Mouse (Mus musculus): ENCODE results near the gene Slc35e1.
A peak's percentile ranks its signal among the peaks of the same experiment; 100 is the strongest.

Gene Slc35e1

DNA sequence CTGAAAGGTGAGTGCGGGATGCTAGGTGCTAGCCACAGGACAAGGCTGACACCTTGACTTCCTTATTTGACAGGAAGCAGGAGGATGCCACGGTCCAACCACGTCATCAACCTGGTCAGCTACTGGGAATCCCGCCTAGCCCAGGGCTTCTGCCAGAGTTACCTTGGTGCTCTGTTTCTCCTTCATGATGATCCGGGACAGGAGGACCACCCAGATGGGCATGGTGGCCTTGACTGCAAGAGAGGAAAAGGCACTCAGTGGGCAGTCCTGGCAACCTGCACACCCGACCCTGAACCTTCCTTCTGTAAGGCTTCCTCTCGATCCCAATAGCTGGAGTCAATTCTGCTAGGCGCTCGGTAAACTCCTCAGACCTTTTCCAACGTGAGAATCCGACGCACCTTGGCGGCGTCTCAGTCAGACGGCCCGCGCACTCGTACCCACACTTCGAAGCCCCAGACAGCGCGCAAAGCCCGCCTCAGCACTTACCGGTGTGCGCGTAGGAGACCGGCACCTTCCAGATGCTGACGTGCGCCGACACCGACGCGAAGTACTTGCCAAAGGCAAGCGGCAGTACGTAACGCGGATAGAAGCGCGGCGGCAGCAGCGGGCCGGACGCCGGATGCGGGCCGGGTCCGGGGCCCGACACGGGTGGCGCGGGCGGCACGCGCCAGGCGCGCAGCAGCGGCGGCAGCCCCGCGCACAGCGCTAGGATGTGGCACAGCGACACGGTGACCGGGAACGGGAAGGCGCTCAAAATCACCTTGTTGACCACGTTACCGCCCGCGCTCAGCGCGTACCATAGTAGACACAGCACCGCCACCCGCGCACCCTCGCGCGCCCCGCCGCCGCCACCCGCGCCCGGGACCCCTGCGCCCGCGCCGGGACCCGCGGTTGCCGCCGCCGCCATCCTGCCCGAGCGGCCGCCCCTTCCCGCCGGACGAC is at the start of gene Slc35e1:
Gene Slc35e1, minus strand, starts transcription at position 935 of the 942 bp plus-strand sequence.
- peak; percentile 22 for DNase-seq (ENCODE audit: low spot score)

DNA sequence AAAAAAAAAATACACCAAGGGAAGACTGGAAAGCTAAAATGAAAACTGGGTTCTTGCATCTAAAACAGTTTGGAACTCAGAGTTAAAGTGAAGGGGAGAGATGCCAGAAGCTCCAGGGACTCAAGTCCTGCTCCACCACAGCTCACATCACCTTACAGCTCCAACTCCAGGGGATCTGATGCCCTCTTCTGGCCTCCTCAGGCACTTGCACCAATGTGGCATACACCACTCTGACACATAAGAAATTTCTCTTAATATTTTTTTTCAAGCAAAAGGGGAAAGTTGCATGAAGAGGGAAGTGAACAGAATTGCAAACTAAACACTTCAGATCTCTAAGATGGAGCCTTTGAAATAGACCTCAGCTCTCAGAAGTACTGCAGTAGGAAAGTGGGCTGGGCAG is 46.8 kb upstream of the Slc35e1 start:
- no peak for DNase-seq (ENCODE audit: low spot score)

DNA sequence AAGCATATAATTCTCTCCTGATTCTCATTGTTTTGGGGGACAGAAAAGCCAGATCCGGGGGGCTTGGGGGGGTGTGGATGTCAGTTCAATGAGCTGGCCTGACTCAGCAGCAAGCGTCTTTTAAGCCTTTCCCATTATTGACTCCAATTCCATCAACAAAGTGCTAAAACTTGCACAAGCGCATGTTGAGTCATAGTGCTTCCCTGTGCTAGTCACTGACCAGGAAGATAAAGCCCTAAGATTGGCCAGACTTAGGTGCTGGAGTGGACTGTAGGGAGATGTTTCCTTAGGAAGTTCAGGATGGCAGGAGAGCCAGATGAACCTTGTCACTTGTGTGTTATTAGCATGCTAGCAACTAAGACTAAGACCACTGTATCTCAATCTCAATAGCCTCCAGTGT is 42.5 kb upstream of the Slc35e1 start:
- DNase-seq (ENCODE audit: low spot score), result no peak

DNA sequence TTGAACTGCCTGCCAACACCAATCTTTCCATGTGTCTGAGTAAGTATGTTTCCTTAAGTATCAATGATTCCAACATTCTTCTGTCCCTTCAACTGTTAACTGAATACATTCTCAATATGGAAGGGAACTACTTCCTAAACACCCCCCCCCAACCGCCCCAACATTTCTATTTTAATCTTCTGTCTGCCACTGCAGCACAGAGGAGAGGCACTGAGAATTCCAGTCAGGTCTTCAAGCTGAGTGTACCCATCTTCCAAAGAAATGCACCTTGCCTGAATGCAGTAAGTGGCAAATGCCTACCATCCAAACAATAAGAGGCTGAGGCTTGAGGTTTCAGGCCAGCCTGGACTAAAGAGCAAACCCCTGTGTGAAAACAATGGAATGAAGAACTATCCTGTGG is 39.7 kb upstream of the Slc35e1 start:
- no peak for DNase-seq (ENCODE audit: low spot score)

DNA sequence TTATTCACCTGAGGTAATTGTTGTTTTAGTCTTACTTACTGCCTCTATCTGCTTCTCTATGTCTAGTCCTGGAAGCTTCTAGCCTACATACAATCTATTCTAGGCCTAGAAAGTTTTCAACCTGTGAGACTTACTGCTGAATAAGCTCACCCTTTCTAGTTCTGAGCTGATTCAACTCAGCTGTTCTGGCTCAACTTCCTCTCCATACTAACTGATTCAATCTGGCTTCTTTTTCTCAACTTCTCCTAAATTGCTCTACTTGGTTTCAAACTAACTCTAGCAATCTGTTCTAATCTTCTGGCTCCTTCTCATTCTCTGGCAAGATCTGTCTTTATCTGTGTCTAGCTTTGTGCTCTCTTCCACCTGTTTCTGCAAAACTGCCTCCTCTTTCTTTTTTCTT is 29.5 kb upstream of the Slc35e1 start:
- DNase-seq (ENCODE audit: low spot score), result no peak

DNA sequence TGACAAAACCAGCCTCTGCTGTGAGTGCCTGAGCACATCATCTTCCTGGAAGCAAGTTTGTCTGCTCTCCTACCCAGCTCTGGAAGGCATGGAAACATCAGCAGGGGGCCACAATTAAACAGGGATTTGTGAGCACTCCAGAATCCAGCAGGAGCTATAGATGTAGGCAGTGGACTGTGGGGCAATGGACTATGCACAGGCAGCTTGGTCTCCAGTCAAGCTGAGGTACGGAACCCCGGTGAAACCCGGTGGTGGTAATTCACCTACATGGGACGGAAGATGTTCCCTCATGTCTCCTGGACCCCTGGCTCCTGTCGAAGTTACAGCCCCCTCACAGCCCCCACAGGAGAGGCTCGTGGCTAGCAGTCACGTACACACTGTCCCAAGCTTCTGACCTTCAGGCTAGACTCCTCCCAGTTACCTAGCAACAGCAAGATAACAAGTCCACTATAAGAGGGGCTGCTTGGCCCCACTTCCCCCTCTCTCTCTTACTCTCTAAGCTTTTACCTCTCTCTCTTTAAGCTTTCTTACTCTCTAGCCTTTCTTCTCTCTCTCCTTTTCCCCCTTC is 25.1 kb upstream of the Slc35e1 start:
- no peak for DNase-seq (ENCODE audit: low spot score)

DNA sequence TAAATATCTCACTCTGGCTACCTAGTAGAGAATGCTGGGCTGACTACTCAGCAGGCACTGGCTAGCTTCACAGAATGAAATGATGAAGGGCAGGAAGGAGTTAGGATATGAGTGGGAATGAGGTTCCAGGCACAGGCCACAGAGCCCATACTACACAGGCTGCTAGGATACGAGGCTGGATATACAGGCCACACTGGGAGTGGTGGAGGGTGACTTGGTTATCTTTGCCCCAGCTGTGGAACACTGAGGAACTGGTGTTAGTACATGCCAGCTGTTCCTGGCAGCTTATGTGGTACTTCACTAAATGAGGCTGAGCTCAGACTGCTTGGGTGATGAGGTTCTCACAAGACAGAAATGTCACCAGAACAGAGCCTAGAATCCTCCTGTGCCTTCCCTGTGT is 20.7 kb upstream of the Slc35e1 start:
- DNase-seq (ENCODE audit: low spot score), result no peak

DNA sequence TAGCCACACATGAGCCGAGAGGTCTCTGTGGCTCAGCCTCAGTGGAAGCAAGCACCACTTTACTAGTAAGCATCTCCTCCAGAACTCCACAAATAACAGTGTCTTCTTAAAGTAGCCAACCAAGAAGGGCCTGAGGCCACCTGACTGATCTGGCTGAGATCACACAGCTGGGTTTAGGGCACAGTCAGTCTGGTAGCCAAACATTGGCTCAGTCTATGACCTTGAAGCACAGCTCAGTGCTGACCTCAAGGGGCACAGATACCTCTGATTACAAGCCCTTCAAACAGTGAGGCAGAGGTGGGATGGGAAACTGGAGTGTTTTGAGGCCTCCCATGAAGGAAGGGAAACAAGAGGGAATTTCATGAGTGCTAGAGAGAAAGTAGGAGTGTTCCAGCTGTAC is 20.2 kb upstream of the Slc35e1 start:
- no peak for DNase-seq (ENCODE audit: low spot score)

DNA sequence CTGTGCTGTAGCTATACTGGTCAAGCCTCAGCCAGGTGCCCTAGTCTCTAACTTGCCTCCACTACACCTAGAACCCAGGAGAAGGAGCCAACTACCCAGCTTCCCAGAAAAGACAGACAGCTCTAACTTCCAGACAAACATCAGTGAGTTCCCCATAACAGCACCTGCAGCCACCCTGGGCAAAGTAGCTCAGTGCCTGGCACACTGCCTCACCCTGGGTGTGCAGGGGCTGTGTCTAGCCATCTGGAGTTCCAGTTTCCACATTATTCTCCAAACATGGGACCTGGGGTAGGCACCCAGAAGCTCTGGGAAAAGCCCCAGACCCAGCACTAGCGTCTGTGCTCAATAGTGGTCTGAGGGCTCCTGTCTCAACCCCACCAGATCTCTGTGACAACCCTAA is 15.1 kb upstream of the Slc35e1 start:
- DNase-seq (ENCODE audit: low spot score), result no peak

DNA sequence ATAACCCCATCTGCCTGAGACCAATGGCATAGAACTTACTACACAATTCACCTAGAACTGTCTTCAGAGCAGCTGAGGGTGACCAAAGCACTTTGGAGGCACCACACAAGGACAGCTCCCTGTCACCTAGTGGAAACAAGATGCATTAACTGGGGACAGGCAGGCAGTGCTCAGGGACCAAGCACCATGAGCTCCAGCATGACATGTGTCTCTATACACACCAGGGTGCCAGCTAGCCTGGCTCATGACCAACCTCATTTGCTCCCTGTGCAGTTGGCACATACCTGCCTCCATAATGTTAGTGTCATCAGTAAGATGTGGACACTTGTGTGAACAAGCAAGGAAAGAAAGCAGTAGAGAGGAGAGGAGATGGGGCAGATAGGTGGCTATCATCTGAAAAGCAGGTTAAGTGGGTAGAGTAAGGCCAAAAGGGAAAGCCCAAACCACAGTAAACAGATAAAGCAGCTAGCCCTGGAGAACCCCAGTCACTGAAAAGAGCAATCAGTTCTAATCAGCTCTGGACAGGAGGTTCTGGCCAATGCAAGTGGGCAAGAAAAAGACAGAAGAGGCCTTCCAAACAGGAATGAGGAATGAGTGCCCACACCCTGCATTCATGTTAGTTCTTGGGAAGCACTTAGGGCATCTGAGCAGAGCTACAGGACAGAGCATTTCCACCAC is 12.4 kb upstream of the Slc35e1 start:
- DNase-seq (ENCODE audit: low spot score), result no peak

DNA sequence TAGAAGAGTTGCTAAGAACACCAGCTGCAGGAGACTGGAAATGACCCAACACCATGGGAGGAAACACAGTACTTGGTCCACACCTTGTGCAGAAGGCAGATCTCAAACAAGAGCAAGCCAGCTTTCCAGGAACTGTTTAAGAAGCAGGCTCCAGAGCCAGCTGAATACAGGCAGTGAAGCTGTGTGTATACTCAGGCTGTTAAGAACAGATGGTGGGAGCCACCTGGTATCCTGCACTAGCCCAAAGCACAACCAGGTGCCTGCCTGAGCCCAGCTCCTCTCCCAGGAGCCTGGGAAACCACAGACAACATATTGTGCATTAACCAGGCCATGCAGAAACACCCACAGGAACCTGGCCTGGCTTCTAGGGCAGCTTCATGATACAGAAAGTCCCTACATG is 11.7 kb upstream of the Slc35e1 start:
- DNase-seq (ENCODE audit: low spot score), result no peak

DNA sequence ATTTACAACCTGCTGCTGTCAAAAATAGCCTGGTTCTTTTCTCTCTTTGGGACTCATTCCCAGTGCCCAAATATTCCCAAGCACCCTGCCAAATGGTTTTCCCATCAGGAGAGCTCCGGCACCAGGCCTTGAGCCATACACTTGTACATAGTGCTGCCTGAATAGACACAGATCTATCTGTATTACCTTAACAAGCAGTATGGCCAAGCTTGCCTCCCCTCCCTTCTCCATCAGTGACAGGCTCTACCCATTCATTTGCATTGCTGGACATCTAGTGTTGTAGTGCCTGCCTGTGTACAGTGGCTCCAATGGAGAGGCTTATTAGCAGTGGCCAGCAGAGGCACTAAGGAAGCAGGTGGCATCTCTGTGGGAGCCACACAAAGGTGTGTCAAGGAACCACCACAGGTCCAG is 8.1 kb upstream of the Slc35e1 start:
- no peak for DNase-seq (ENCODE audit: low spot score)

DNA sequence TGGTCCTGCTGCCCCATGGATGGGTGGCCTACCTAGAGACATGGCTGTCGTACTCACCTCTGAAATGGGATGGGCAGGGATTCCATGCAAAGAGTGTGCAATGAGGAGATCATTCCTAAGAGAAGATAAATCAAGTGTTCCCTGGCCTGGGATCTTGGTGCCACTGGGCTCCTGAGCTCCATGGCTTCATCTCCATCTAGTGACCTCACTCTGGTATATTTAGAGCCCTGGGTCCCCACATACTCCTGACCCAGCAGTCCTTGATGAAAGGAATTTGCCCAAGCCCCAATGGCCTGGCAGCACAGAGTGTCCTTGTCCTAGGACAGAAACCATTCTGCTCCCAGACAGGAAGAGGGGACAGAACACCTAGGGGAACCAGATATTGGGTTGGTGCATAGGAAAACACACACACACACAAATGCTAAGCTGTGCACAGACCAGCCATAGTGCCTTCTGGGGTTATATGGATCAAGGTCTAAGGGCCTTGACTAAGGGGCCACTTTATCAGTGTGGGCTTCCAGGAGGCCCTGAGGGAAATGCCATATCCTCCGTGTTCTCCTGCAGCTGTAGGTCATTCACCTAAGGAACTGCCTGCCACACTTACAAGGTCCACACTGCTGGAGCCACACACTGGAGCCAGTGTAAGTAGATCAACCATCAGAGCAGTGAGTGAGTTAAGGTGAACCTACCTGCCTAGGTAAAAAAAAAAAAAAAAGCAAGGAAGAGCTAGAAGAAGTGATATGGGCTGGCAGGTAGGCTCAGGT is 7.3 kb upstream of the Slc35e1 start:
- no peak for DNase-seq (ENCODE audit: low spot score)

DNA sequence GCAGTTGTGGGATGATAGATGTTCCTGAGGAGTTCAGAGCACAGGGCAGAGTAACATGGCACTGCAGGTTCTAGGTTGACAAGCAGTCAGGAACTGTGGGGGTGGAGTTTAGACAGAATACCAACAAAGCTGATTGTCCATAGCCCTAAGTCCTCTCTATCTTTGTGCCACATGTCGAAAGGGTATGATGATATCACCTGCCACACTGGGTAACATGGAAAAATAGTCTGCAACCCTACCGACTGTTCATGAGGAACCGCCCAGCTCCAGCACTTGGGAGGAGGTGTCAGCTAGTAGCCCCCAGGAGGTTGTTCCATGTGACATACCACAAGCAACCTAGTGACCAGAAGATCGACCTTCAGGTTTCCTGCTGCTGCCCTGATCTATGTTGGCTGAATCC is 6.1 kb upstream of the Slc35e1 start:
- no peak for DNase-seq (ENCODE audit: low spot score)

DNA sequence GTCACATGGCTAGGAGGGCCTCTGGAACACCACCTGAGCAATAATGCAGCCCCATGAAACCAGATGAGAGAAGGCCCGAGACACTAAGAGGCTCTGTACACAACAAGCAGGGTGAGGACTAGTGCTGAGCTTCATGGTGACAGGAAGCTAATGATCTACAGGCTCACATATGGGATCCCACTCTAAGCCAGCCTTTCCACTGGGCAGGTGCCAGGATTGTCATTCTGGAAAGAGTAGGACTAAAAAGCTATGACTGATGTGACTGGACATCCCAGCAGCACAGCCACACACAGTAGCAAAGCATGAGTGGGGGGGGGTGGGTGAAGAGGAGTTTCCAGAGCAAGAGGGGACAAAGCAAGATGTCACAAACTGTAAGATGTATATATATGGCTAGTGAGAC is 5.5 kb upstream of the Slc35e1 start:
- no peak for DNase-seq (ENCODE audit: low spot score)

DNA sequence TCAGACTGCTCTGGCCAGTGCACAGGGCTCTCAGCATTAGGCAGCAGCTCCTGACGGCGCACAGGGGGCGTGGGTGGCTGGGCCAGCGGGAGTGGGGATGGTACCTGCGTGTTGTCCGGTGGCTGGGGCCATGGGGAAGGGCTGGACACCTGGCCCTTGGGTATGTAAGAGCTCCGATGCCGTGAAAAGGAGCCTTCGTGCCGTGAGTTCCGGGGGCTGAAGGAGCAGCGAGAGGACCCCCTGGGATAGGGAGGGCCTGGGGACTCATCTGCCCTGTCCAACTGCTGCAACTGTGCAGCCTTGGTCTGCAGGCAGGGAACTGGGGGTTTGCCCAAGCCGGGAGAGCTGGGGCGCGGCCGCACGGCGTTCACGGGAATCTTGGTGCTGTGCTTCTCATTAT is 3.8 kb upstream of the Slc35e1 start:
- no peak for DNase-seq (ENCODE audit: low spot score)

DNA sequence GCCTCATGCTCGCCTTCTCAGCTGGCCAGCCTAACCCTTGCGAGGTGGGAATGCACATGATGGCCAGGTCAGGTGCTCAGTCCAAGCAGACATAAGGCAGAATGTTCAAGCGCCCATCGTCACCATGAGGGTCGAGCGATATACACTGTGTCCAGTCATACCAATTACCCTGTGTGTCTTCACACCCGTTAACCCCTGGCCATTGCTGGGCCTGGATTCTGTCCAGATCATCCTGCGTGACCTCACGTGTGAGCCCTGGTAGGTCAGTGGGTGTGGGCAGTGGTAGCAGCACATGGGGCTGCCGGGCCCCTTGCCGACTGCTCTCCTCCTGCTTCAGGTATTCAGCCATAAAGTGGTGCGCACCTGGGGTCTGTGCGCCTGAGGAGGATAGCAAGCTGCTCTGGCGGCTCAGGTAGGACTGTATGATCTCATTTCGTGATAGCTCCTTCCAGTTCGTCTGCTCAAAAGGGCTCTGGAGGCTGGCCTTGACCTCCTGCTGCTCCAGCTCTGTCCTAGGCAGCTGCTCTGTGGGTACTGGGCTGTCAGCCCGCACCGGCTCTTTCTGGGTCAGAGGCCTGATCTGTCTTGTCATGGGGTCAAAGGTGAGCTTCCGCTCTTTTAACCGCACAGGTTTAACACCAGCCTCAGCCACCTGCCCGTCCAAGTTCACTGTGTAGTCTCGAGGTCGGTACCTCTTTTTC is 3.1 kb upstream of the Slc35e1 start:
- no peak for DNase-seq (ENCODE audit: low spot score)

DNA sequence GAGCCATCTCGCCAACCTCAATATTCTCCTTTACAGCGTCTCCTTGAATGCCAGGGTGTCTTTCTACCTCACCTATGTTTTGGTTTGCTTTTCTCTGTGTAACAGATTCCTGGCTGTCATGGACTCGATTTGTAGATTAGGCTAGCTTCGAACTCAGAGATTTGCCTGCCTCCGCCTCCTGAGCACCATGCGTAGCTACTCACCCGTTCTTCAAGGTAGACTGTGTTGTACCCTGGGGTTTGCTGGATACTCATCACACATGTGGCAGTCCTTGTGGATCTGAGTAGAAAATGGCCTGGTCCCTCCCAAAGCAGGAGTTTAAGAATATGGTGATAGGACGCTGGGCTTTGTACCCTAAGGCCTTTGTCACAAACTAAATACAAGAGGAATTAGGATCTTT is 967 bp upstream of the Slc35e1 start:
- peak; percentile 25 for DNase-seq (ENCODE audit: low spot score)

DNA sequence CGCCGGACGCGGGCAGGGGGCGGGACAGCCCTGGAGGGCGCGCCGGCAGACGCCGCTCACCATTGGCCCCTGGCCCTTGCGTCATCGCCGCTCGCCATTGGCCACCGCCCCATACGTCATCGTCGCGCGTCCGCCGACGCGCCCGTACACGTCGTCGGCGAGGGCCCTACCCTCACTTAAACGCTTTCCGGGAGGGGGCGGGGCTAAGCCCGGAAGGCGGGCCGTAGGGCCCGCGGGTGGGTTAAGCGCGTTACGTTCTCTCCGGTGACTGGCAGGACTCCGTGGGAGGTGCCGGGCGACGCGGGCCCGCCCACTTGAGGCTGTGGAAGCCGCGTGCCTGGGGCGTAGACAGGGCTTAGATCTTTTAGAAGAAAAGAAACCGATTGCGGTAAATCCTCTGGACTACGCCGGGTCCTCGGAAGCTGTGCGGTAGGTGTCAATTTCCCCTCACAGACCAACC is 238 bp upstream of the Slc35e1 start:
- DNase-seq (ENCODE audit: low spot score), result peak; percentile 98

DNA sequence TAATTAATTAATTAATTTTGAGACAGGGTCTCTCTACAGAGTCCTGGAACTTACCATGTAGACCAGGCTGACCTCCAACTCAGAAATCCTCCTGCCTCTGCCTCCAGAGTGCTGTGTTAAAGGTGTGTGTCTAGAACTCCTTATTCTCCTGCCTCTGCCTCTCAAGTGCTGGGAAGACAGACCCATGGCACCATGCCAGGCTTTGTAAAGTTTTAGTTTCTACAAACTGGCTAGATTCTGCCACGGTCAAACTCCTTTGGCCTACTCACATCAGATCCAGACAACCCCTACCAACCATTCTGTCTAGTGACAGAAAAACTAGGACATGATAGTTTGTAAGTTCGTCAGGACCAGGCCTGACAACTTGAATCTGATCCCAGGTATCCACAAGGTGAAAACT is 1.4 kb downstream of the Slc35e1 start:
- DNase-seq (ENCODE audit: low spot score), result no peak

DNA sequence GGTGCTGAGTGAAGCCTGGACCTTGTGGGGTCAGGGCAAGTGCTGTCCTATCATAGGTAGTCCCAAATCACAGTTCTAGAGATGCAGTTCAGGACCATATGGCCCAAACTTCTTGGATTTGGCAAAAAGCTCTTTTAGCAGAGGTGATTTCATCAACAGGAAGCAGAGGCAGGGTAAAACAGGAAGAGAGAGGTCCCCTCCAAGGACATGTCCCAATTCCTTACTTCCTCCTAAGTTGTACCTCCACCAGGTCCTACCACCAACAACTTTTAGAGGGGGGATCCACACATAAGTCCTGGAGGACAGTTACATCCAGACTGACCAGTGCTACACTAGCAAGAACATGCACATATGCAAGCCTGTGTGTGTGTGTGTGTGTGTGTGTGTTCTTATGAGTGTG is 5.4 kb downstream of the Slc35e1 start:
- DNase-seq (ENCODE audit: low spot score), result no peak
